Mouse (Mus musculus): ENCODE measurements at regions not wholly inside any gene's neighbourhood (a gene's known extent, or its start where the extent isn't known, plus 50 kb on each side); places are given as distances from the start of the nearest gene placed in this dataset.
A peak's percentile ranks its signal among the peaks of the same experiment; 100 is the strongest.

DNA sequence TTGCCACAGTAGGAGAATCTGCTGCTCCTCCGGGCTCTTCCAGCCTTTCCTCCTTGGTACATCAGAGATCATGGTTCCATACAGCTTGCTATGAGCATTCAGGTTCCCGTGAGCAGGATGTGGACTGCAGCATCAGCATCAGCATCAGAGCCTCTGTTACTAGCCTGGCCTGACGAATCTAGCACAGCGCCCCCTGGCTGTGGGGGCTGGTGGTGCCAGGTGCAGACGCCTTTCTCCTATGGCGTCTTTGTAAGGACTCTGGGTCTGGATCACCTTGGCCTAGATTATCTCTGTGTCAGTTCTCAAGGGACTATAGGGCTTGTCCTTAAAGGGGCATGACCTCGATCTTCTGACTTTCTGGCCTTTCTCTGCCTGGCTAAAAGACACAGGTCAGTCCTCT is 86.0 kb upstream of the Runx3 start:
- peak; percentile 21 to 48 for DNase-seq (ENCODE audit: low spot score in 2 of 2)

DNA sequence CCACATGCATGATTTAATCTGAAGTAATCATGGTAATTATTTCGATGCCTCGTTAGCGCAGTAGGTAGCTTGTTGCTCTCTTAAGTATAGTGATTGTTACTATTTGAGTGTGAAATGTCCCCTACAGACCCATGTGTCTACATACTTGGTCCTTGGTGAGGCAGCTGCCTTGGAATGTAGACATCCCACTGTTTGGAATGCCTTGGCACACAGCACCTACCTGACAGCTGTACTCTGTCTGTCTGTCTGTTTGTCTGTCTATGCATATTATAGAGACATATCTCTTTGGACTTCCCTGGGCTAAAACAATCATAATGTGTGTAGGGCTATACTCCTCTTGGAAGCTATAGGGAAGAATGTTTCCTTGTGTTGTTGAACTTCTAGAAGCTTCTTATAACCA is 83.7 kb upstream of the Runx3 start:
- no peak for DNase-seq (ENCODE audit: low spot score in 2 of 2)

DNA sequence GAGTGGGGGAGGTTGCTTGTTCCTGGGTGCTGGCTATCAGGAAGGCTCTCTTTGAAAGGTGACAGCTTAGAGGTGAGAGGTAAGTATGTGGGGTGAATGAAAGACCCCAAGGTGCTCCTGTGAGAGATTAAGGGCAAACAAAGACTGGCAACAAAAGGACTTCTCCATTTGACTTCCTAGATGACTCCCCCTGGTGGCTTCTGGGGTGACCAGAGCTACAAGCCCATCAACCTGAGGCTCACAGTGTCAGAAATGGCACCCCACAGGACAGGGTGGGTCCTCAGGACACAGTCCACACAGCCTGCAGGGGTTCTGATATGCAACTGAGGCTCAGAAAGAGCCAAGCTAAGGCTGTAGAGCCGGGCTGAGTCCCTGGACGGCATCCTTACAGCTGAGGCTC is 81.2 kb upstream of the Runx3 start:
- no peak for DNase-seq (ENCODE audit: low spot score in 2 of 2)

GRCm38 (mm10) chr4:135041921-135042320 is 78.5 kb upstream of the Runx3 start:
- DNase-seq (ENCODE audit: low spot score in 2 of 2) = no peak

- no peak for DNase-seq (ENCODE audit: low spot score in 2 of 2)
These were observed 78.0 kb upstream of the Runx3 start for GRCm38 (mm10) chr4:135042501-135042900.

GRCm38 (mm10) chr4:135045054-135045453 is 75.4 kb upstream of the Runx3 start:
- DNase-seq (ENCODE audit: low spot score in 2 of 2) = no peak

GRCm38 (mm10) chr4:135046619-135047018 is 73.8 kb upstream of the Runx3 start:
- DNase-seq (ENCODE audit: low spot score in 2 of 2) = no peak

GRCm38 (mm10) chr4:135047251-135047650 is 73.2 kb upstream of the Runx3 start:
- no peak for DNase-seq (ENCODE audit: low spot score in 2 of 2)

DNA sequence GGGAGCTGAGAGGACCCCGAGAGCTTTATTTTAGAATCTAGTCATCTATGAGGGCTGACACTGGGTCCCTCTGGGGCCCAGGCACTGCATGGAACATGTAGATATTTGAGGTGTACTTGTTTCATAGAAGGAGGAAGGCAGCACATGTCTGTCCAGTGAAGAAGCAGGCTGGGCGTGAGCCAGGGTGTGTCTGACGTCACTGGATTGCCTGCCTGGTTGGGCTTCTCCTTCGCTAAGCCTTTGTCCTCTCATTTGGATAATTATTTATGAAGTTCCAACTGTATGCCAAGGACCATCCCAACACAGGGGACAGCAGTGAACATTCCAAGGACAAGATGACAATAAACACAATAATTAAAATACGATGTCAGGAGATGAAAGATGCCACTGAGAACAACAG is 72.7 kb upstream of the Runx3 start:
- DNase-seq (ENCODE audit: low spot score in 2 of 2) = no peak

DNA sequence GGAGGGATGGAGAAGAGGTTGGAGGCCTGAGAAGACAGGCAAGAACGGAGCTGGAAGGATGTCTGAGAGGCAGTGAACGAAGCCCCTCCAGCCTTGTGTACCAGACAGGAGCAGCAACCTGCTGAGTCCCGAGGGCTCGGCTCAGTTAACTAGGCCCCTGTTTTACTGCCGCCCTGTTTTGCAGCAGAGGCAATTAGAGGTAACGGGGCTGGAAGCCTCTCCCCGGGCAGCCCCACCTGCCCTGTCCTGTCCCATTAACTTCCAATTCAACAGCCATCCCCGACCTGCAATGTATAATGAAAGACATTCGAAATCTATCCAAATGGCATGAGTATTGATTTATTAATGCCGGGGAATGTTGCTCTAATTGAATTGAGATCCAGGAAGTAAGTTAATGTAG is 70.5 kb upstream of the Runx3 start:
- no peak for DNase-seq (ENCODE audit: low spot score in 2 of 2)

- no peak for DNase-seq (ENCODE audit: low spot score in 2 of 2)
These were observed 69.0 kb upstream of the Runx3 start for GRCm38 (mm10) chr4:135051466-135051865.

- no peak for DNase-seq (ENCODE audit: low spot score in 2 of 2)
These were observed 66.9 kb upstream of the Runx3 start for GRCm38 (mm10) chr4:135053585-135053984.

DNA sequence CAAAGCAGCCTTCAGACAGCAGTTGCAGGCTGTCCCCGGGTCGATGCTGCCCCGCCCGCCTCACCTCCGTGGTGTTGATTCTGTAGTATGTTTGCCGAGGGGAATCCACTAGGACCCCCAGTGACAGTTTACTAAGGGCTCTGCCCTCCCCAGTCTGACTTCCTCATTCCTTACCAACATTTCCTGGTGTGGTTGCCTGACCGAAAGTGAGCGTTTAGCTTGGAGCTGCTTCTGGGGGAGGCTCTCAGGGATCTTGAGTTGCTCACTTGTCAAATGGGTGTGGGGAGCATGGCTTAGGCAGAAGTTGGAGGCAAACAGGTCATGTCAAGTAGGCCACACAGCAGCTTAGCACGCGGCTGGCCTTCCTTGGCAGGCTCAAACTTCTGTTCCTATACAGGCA is 66.1 kb upstream of the Runx3 start:
- no peak for DNase-seq (ENCODE audit: low spot score in 2 of 2)

GRCm38 (mm10) chr4:135056371-135056770 is 64.1 kb upstream of the Runx3 start:
- no peak for DNase-seq (ENCODE audit: low spot score in 2 of 2)

- no peak for DNase-seq (ENCODE audit: low spot score in 2 of 2)
These were observed 63.2 kb upstream of the Runx3 start for GRCm38 (mm10) chr4:135057286-135057685.

DNA sequence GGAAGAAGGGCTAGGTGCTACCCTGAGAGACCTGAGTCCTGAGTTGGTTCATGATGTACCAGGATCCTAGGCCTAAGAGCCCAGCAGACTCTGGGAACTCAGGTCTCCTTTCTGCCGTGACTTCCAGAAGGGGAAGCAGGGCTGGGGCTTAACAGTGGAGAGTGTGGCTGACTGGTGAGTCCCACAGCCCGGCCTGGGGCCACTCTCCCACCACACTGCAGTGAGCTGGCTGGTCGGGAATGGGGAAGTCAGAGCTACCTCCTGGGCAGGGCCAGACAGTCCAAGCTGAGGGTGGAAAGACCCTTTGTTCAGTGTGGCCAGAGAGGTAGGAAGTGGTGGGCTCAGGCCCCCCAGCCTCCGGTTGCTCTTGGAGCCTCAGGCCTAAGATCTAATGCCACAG is 61.6 kb upstream of the Runx3 start:
- no peak for DNase-seq (ENCODE audit: low spot score in 2 of 2)

DNA sequence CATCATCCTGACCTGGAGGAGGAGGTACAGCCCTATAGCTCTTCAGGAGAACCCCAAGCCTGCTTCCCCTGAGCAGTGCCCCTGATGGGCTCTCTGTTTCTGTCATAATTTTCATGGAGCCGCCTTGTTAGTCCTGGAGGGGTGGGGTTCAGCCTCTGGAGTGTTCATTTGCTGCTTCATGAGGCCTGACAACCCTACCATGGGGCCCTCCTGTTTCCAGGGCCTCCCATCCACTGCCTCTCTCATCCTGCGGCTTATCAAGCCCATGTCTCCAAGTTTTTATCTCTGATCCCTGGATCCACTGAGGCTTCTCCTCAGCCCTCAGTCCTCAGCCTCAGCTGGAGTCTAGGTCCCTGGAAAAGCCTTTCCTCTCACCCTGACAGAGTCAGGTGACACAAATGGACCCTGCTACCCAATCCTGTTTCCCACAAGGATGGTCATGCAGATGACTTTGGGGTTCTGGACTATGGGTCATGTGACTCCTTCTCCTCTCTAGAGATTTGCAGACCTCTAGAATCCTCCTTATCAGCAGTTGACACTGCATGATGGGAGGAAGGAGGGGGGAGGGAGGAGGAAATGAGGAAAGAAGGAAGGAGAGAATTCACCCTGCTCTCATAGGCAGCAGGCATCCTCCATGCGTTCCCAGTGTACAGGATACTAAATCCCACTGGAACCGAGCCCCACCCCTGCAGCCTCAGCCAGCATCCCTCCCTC is 59.3 kb upstream of the Runx3 start:
- no peak for DNase-seq (ENCODE audit: low spot score in 2 of 2)

GRCm38 (mm10) chr4:135066766-135067479 is 53.5 kb upstream of the Runx3 start:
- peak; percentile 69 to 77 for DNase-seq (ENCODE audit: low spot score in 2 of 2)

- no peak for DNase-seq (ENCODE audit: low spot score in 2 of 2)
These were observed 52.6 kb upstream of the Runx3 start for GRCm38 (mm10) chr4:135067805-135068204.

DNA sequence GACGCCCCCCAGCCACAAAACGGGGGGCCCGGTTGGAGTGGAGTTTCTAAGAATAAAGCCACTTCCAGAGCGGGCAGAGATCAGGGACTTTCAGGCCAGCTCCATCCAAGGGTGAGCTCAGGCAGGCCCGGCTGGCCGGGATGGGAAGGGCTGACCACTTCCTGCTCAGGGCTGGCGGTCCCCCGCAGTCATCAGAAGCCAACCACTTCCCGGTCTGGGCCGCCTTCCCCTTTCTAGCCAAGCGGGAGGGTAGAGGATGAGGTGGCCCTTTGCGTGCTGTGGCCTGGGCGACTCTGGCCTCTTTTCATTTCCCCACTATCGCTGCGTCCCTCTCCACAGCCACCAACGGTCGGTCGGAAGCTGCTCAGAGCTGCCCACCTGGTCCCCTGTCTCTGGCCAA is 50.6 kb upstream of the Runx3 start:
- DNase-seq (ENCODE audit: low spot score in 2 of 2) = peak in 1 of 2 experiments; percentile 18

Data from urinary bladder, adult 18-20 months (tissue).